Mouse (Mus musculus) bone marrow, adult 2 months (tissue): Measurements from ENCODE around the gene Rap1gap.

Experiments used
- CTCF ChIP-seq: fragments of 200-500 bp; IDR thresholded peaks from 2 replicates; pipeline ENCODE4 v1.5.1; 2011; ENCODE audit warnings: low read length, control low read depth; ENCODE audit not compliant: control insufficient read depth, insufficient read depth
- POLR2A ChIP-seq: fragments of 200-500 bp; IDR thresholded peaks from 2 replicates; pipeline ENCODE4 v1.6.1; 2011; ENCODE audit warnings: low read depth, mild to moderate bottlenecking, control low read depth, low read length, borderline replicate concordance; ENCODE audit not compliant: control insufficient read depth

DNA sequence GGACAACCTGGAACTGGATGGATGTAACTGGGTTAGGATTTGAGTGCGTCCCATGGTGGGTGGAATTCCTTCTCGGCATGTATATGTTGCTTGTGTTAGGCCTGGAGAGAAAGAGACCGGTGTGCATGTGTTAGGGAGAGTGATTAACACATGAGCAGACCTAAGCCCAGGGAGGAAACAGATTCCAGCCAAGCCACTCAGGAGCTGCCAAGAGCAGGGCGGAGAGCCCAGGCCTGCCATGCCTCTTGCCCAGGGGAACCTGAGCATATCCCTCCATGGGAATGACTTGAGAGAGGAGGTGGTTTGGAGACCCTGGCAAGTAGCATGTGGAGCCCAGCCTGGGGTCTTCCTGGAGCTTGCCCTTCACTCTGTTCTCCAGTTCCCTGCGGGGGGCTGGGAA is 13.4 kb downstream of the Rap1gap start:
- TF ChIP-seq POLR2A = no peak
- no peak for TF ChIP-seq CTCF
